Mouse (Mus musculus): ENCODE results near the gene Hils1.
"Not testable (repeated sequence)": the region's sequence is repeated elsewhere in the genome, so short reads cannot be mapped to it uniquely, and the experiment has no call there.

The Hils1 gene

DNA sequence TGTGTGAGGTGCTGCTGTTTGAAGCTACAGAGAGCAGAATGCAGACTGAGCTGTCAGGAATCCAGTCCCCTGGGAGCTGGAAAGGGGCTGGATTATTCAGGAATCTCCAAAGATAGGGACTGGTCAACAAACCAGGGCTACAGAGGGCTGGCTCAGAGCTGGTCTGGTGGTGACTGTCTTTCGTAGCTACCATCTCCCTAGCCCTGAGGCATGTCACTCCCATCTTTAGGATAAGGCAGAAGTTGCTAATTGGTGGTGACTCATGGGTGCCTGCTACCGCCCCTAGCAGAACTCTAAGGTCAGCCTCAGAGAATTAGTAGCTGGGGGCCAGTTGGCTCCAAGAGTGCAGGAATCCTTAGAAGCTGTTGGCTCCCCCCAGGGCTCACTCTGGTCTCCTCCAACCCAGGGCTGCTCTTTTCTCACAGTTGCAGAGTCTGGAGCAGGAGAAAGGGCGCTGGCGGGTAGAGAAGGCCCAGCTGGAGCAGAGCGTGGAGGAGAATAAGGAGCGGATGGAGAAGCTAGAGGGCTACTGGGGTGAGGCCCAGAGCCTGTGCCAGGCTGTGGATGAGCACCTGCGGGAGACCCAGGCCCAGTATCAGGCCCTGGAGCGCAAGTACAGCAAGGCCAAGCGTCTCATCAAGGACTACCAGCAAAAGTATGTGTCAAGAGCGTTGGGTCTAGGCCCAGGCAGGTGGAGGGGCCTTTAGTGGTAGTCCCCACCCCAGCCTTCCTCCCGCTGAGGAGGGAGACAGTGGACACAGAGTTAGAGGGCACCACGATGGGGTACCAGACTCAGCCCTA lies 36.9 kb downstream of the Hils1 start:
- DNase-seq (ENCODE audit: low spot score in 2 of 2) = no peak

GRCm38 (mm10) chr11:95004937-95005198 lies 37.5 kb downstream of the Hils1 start:
- no peak for DNase-seq (ENCODE audit: low spot score in 2 of 2)

DNA sequence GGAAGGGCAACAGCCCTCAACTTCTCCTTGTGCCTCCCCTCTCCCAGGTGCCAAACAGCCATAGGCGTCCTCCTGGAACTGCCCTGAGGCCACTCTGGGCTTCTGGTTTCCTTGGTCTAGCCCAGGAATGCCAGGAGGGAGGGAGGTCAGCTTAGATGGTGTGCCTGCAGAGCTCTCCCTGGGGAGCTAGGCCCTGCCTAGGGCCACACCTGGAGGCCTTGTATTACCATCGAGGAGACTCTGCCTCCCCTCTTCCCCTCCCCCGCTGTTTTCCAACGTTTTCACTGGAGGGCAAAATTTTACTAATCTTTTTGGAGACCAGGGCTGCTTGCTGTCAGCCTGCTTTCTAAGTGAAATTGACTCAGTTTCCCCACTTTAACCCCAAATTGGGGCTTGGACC lies 38.6 kb downstream of the Hils1 start:
- DNase-seq (ENCODE audit: low spot score in 2 of 2) = no peak

GRCm38 (mm10) chr11:95006525-95007219 lies 39.3 kb downstream of the Hils1 start:
- DNase-seq (ENCODE audit: low spot score in 2 of 2) = peak; percentile 86 to 87

- DNase-seq (ENCODE audit: low spot score in 2 of 2) = no peak
These were observed 40.0 kb downstream of the Hils1 start for GRCm38 (mm10) chr11:95007418-95007817.

GRCm38 (mm10) chr11:95008661-95009628 lies 41.6 kb downstream of the Hils1 start:
- no peak for DNase-seq (ENCODE audit: low spot score in 2 of 2)

DNA sequence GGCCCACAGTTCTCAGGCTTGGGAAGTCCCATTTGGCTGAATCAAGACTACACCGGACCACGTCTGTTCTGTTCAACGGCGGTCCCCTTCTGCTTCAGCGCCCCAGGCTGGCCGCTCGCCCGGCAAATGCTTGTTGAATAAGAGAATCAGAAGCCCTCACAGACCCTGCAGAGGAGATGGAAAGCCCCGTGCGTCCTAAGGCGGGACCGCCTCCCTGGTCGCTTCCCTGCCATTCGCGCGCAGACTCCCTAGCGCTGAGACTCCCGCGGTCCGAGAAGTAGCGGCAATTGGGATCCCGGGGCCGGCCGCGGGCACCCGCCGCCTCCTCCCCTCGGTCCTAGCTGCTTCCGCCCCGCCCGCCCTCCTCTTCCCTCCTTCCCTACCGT lies 42.2 kb downstream of the Hils1 start, which contains the start of gene Samd14:
Samd14 (plus strand) TSS at position 251 of the 386 bp plus-strand sequence.
- DNase-seq (ENCODE audit: low spot score in 2 of 2) = no peak

DNA sequence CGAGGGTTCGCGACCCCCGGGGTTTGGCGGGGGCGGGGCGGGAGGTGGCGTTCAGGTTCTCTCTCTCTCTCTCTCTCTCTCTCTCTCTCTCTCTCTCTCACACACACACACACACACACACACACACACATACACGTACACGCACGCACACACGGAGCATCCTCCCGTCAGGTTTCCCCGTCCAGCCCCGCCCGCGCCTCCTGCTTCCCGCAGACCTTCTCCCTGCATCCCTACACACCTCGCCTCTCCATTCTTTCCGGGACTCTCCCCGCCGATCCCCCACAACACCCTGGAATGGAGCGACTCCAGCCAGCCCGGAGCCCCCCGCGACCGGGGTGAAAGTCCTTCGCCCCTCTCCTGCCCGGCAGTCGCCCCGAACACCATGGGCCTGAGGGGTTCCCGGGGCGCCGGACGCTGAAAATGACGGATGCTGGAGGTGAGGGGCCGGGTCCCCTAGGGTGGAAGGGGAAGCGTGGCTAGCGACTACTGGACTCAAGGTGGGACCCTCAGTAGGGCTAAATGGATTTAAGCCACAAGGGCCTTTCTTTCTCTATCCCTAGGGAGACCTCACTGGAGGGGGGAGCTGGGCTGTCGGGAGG lies 42.8 kb downstream of the Hils1 start:
- no peak for DNase-seq (ENCODE audit: low spot score in 2 of 2)

DNA sequence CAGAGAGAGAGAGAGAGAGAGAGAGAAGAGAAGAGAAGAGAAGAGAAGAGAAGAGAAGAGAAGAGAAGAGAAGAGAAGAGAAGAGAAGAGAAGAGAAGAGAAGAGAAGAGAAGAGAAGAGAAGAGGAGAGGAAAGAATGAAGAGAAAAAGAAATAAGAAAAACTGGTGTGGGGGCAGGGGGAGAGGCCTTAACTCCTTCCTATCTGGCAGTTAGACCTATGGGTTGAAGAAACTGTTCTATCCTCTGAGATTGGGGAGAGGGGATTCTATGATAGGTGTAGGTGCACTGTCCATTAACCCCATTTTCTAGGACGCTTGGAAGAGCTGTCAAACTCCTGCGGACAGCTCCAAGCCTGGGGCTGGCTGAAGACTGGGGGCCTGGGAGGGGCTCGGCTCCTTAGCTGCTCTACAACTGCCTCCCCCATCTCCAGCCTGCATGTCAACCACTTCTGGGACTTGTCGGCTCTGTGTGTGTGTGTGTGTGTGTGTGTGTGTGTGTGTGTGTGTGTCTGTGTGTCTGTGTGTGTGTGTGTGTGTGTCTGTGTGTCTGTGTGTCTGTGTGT lies 43.5 kb downstream of the Hils1 start:
- DNase-seq (ENCODE audit: low spot score in 2 of 2) = not testable (repeated sequence)

DNA sequence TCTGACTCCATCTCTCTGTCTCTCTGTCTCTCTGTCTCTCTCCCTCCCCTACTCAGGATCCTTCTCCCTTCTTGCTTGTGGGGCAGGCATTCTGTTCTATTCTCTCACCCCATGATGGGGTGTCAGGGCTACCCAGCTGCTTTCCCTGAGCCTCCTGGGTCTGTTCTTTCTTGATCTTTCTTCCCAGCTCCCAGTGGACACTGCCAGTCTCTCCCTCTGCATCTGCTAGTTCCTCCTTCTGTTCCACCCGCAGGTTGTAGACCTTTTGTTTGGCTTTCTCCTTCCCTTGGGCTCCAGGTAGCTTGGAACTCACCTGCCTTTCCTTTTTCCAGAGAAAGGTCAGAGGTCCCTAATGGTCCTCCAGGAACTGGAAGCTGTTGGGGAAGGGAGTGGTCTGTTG lies 44.0 kb downstream of the Hils1 start:
- DNase-seq (ENCODE audit: low spot score in 2 of 2) = no peak

- DNase-seq (ENCODE audit: low spot score in 2 of 2) = peak; percentile 58 to 75
These were observed 44.7 kb downstream of the Hils1 start for GRCm38 (mm10) chr11:95012075-95012474.

DNA sequence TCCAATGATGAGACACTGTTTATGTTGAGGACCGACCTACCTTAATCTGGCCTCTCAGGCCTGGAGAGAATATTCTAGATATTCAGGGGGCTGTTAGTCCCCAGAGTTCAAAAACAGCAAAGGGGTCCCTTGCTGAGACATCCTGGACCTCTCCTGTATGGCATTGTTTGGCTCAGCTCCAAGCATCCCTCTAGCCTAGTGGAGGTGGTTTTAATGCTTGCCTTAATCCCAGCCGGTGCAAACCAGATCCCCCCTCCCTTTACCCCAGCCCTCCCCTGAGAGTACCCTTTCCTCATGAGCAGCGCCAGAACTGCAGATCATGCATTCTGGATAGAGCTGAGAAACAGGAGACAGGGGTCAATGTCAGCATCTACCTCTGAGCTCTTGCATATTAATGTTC lies 45.1 kb downstream of the Hils1 start:
- DNase-seq (ENCODE audit: low spot score in 2 of 2) = no peak

- no peak for DNase-seq (ENCODE audit: low spot score in 2 of 2)
These were observed 48.1 kb downstream of the Hils1 start for GRCm38 (mm10) chr11:95015484-95015883.

All from spleen, postnatal 36 days (tissue).